Mouse (Mus musculus): ENCODE results near the gene Hmg20a. TPM values are rescaled to one million over a fixed set of nuclear protein-coding genes. Genes with fewer than 3 reads are reported as not detected.

Hmg20a gene
- total and polyA plus RNA-seq, 2 experiments from 2014 or later = 30.1 to 34.3 TPM

DNA sequence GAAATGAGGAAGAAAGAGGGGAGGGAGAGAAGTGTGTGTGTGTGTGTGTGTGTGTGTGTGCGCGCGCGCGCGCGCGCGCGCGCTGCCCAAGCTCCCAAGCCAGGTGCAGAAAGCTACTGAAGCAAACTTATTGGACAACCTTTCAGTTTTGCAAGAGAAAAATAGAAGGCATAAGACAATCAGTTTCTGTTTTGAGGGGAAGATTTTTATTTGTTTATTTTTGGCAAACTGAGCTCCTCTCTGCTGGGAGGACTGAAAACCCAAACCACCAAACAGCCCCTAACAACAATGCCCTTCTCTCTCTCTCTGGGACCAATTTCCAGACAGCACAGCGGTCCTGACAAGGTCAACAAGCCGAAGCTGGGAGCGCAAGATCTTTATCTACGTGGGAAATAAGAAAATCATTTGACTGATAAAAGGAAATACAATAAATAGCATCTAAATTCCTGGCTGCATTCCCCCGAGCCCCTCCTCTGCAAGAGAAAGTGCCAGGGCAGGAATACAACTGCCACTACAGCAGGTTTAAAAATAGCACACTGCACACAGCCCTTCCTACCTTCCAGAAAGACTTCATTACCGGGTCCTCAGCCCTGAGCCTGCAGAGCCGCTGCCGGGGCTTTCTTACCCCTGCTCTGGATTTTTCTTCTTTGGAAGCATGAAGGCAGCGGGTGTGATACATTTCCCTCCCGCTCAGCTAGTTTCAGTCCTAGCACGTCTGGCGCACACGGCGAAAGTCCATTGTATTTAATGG lies 88.7 kb downstream of the Hmg20a start:
- H3K27me3 ChIP-seq (ENCODE audit: control insufficient read depth, insufficient read depth, low read length) = no peaks in the 10 kb centered on the region
- H3K9me3 ChIP-seq (replicated peaks; ENCODE audit: control insufficient read depth, low read length) = no peaks in the 10 kb centered on the region
- ATAC-seq (ENCODE audit: insufficient read depth, low read depth) = peak; percentile 51
- H3K9ac ChIP-seq (replicated peaks; ENCODE audit: low read depth, low read length) = peak overlapping the region; percentile 69
- peak overlapping the region; percentile 85 for H3K4me2 ChIP-seq (ENCODE audit: low read depth, low read length)
- WGBS = 1% methylated on average over 25 of the region's 25 CpGs
- H3K4me1 ChIP-seq (ENCODE audit: control insufficient read depth, insufficient read depth) = peaks cover 46% of the 10 kb centered on the region
- H3K4me3 ChIP-seq (ENCODE audit: low read depth, low read length) = peak overlapping the region; percentile 50
- H3K36me3 ChIP-seq (replicated peaks; ENCODE audit: control insufficient read depth, insufficient read depth, low read length) = no peaks in the 10 kb centered on the region
- peak; percentile 84 for DNase-seq (ENCODE audit: low spot score)
- peak overlapping the region; percentile 99 for H3K27ac ChIP-seq (ENCODE audit: low read depth)
- peak; percentile 47; the same call in 1 of the 2 replicates for TF ChIP-seq EP300 (IDR thresholded peaks at IDR 0.05; ENCODE audit: low read depth)
- TF ChIP-seq CTCF (IDR thresholded peaks at IDR 0.05; ENCODE audit: low read depth) = no peak

DNA sequence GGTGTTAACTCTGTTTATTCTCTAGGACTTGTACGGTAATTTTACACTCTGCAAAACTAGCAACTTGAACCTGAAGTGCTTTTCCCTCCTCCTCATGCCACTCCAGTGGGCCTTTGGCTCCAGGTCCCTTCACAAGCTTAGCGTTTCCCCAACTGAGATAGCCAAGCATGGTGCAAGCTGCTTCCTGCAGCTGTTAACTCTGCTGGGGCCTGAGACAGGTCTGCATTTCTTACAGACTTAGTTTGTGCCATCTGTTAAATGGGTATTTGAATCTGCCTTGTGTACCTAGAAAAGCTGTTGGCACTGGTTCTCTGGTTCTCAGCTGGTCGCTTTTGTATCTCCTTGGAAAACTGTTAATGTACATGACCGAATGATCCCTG lies 89.3 kb downstream of the Hmg20a start:
- TF ChIP-seq CTCF (IDR thresholded peaks at IDR 0.05; ENCODE audit: low read depth) (no peak), EP300 (IDR thresholded peaks at IDR 0.05; ENCODE audit: low read depth) (no peak; the same call in 1 of the 2 replicates)
- Histone ChIP-seq H3K9me3 (replicated peaks; ENCODE audit: control insufficient read depth, low read length) (no peaks in the 10 kb centered on the region), H3K27ac (ENCODE audit: low read depth) (peak overlapping the region; percentile 99), H3K4me1 (ENCODE audit: control insufficient read depth, insufficient read depth) (peaks cover 41% of the 10 kb centered on the region), H3K4me2 (ENCODE audit: low read depth, low read length) (peak overlapping the region; percentile 85), H3K27me3 (ENCODE audit: control insufficient read depth, insufficient read depth, low read length) (no peaks in the 10 kb centered on the region), H3K9ac (replicated peaks; ENCODE audit: low read depth, low read length) (peak overlapping the region; percentile 69), H3K36me3 (replicated peaks; ENCODE audit: control insufficient read depth, insufficient read depth, low read length) (no peaks in the 10 kb centered on the region), H3K4me3 (ENCODE audit: low read depth, low read length) (peak overlapping the region; percentile 50)
- 46% methylated on average over 4 of the region's 4 CpGs for WGBS
- ATAC-seq (ENCODE audit: insufficient read depth, low read depth) (no peak), DNase-seq (ENCODE audit: low spot score) (no peak)

DNA sequence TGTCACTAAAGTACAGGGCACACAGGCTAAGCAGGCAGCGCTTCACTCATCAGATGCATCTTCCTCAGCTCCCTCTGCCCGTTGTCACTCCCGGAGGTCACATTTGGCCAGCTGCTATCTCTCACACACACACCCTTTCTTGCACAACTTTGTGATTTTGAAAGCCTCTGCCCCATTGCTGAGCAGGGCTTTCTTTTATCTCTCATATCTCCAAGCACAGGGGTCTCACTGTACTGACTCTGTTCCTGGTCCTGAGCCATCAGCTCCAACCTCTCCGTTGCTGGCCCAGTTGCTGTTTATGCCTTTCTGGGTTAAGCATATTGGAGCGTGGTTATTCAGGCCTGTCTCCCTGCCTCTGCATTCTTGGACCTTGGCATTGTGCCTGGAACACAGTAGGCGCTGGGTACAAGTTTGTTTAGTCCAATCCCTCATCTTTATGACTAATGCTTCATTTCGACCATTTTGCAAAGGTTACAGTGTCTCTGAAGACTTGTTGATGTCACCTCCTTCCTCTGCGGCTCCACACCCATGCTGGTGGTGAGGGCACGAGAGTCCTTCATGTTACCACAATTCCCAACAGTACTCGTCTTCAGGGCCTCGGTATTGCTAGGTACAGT lies 90.5 kb downstream of the Hmg20a start:
- no peak for DNase-seq (ENCODE audit: low spot score)
- Histone ChIP-seq H3K4me2 (ENCODE audit: low read depth, low read length) (no peak overlapping the region), H3K9me3 (replicated peaks; ENCODE audit: control insufficient read depth, low read length) (no peaks in the 10 kb centered on the region), H3K36me3 (replicated peaks; ENCODE audit: control insufficient read depth, insufficient read depth, low read length) (no peaks in the 10 kb centered on the region), H3K4me3 (ENCODE audit: low read depth, low read length) (no peak overlapping the region), H3K27me3 (ENCODE audit: control insufficient read depth, insufficient read depth, low read length) (no peaks in the 10 kb centered on the region), H3K9ac (replicated peaks; ENCODE audit: low read depth, low read length) (no peak overlapping the region), H3K4me1 (ENCODE audit: control insufficient read depth, insufficient read depth) (peaks cover 34% of the 10 kb centered on the region), H3K27ac (ENCODE audit: low read depth) (peak overlapping the region; percentile 99)
- TF ChIP-seq EP300 (IDR thresholded peaks at IDR 0.05; ENCODE audit: low read depth) (no peak), CTCF (IDR thresholded peaks at IDR 0.05; ENCODE audit: low read depth) (no peak)
- ATAC-seq (ENCODE audit: insufficient read depth, low read depth) = no peak
- WGBS = 26% methylated on average over 11 of the region's 11 CpGs

DNA sequence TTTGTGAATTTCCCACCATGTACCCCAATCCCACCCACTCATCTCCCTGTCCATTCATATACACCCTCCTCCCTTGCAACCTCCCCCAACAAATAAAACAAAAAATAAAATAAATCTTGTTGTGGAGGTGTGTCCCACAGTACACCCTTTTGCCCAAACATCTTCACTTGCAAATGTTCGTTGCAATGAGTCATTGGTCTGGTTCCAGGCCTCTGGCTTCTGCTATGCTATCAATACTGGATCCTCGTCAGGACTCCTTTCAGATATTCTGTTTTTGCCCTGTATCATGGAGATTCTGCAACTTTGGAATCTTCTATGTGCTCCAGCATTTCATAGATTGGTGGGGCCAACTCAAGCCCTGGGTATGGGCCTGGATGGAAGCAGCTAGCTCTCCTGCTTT lies 91.9 kb downstream of the Hmg20a start:
- TF ChIP-seq EP300 (IDR thresholded peaks at IDR 0.05; ENCODE audit: low read depth) = no peak
- no peak for TF ChIP-seq CTCF (IDR thresholded peaks at IDR 0.05; ENCODE audit: low read depth)
- no peak for ATAC-seq (ENCODE audit: insufficient read depth, low read depth)
- no peaks in the 10 kb centered on the region for H3K36me3 ChIP-seq (replicated peaks; ENCODE audit: control insufficient read depth, insufficient read depth, low read length)
- no peaks in the 10 kb centered on the region for H3K27me3 ChIP-seq (ENCODE audit: control insufficient read depth, insufficient read depth, low read length)
- no peak overlapping the region for H3K27ac ChIP-seq (ENCODE audit: low read depth)
- WGBS = 73% methylated on average over 2 of the region's 2 CpGs
- no peak overlapping the region for H3K4me2 ChIP-seq (ENCODE audit: low read depth, low read length)
- peaks cover 23% of the 10 kb centered on the region for H3K4me1 ChIP-seq (ENCODE audit: control insufficient read depth, insufficient read depth)
- DNase-seq (ENCODE audit: low spot score) = no peak
- no peaks in the 10 kb centered on the region for H3K9me3 ChIP-seq (replicated peaks; ENCODE audit: control insufficient read depth, low read length)
- H3K4me3 ChIP-seq (ENCODE audit: low read depth, low read length) = no peak overlapping the region
- no peak overlapping the region for H3K9ac ChIP-seq (replicated peaks; ENCODE audit: low read depth, low read length)

DNA sequence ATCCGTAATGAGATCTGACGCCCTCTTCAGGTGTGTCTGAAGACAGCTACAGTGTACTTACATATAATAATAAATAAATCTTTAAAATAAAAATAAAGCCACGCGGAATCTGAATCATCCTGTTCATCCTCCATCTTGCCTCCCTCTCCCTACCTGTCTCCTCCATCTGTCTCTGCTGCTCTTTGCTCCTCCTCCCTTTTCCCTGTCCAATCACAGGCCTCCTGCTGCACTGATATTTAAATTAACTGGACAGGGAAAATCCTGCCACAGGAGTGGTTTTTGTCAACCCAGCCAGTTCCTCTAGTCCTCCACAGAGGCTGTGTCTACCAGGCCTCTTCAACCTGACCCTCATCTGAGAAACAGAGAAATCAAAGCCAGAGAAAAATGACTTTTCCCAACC lies 94.1 kb downstream of the Hmg20a start:
- DNase-seq (ENCODE audit: low spot score) (no peak), ATAC-seq (ENCODE audit: insufficient read depth, low read depth) (no peak)
- H3K27ac ChIP-seq (ENCODE audit: low read depth) = no peak overlapping the region
- no peaks in the 10 kb centered on the region for H3K36me3 ChIP-seq (replicated peaks; ENCODE audit: control insufficient read depth, insufficient read depth, low read length)
- TF ChIP-seq EP300 (IDR thresholded peaks at IDR 0.05; ENCODE audit: low read depth) (no peak), CTCF (IDR thresholded peaks at IDR 0.05; ENCODE audit: low read depth) (no peak)
- 91% methylated on average over 4 of the region's 4 CpGs for WGBS
- no peak overlapping the region for H3K4me2 ChIP-seq (ENCODE audit: low read depth, low read length)
- H3K4me3 ChIP-seq (ENCODE audit: low read depth, low read length) = no peak overlapping the region
- no peaks in the 10 kb centered on the region for H3K9me3 ChIP-seq (replicated peaks; ENCODE audit: control insufficient read depth, low read length)
- peaks cover 22% of the 10 kb centered on the region for H3K4me1 ChIP-seq (ENCODE audit: control insufficient read depth, insufficient read depth)
- H3K9ac ChIP-seq (replicated peaks; ENCODE audit: low read depth, low read length) = no peak overlapping the region
- H3K27me3 ChIP-seq (ENCODE audit: control insufficient read depth, insufficient read depth, low read length) = no peaks in the 10 kb centered on the region
